Mouse (Mus musculus) kidney, adult 2 months (tissue): ENCODE data around the gene Trpc1.

Experiments used
- CTCF ChIP-seq: fragments of 200-500 bp; conservative IDR thresholded peaks from 2 replicates; pipeline ENCODE4 v1.5.1; 2011; ENCODE audit warnings: low read depth, mild to moderate bottlenecking, control low read depth, low read length, moderate library complexity, mixed read lengths; ENCODE audit not compliant: insufficient read depth, insufficient read length
- POLR2A ChIP-seq: fragments of 200-500 bp; IDR thresholded peaks from one replicate; pipeline ENCODE4 v1.6.1; 2011; ENCODE audit warnings: low read depth, low read length, control low read depth

DNA sequence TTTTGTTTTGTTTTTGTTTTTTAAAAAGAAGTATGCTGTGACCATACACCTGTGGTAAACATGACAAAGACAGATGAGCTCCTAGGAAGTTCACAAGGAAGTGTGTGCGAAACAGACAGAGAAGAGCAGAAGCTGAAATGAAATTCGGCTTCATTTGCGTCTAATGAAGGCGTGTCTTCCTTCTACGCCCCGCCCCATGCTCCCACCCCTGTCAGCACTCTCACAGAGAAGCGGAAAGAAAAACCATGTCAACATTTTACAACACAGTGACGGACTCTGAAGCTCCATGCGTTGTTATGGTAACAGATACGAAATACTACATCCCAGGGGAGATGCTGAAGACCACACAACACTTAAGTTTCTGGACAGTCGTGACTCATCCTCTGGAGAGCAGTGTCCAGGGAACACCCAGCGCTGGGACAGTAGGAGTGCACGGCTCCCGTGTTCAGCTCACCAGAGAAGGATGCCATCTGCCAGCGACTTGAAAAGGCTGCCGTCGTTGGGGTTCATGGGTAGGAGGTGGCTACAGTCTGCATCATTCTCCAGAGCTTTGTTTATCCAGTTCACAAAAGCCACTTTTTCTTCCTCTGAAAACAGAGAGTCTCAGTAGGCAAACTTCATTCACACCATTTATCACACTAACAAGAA lies 33.6 kb upstream of the Trpc1 start:
- TF ChIP-seq CTCF (no peak), POLR2A (no peak)
